Mouse (Mus musculus) lung, postnatal 14 days (tissue): ENCODE data around the gene Rubcnl.

Source experiments
- DNase-seq: peaks from one replicate; pipeline ENCODE4 v3.0.0; 2021

Rubcnl gene

GRCm38 (mm10) chr14:75015856-75016714, at the start of gene Rubcnl:
Gene Rubcnl (plus strand): TSS chr14:75016027.
- peak; percentile 82 for DNase-seq

DNA sequence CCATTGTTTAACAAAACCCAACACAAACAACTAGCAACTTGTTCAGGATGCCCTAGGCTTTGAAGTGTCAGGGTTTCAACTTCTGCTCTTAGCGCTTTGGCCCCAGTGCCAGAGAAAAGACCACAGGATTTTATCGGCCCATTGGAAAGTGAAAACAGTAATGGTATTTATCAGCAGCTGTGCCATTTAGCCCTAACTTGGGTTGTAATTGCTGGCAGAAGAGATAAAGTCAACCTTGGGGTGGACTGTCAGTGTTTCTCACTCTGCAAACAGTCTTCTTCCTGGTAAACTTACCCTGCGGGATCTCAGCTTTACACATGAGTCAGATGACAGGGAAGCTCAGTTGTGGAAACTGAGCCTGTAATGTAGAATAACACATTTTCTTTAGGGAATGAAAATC, 43.6 kb upstream of the Rubcnl start:
- no peak for DNase-seq

GRCm38 (mm10) chr14:74972687-74973086, 43.1 kb upstream of the Rubcnl start:
- no peak for DNase-seq

DNA sequence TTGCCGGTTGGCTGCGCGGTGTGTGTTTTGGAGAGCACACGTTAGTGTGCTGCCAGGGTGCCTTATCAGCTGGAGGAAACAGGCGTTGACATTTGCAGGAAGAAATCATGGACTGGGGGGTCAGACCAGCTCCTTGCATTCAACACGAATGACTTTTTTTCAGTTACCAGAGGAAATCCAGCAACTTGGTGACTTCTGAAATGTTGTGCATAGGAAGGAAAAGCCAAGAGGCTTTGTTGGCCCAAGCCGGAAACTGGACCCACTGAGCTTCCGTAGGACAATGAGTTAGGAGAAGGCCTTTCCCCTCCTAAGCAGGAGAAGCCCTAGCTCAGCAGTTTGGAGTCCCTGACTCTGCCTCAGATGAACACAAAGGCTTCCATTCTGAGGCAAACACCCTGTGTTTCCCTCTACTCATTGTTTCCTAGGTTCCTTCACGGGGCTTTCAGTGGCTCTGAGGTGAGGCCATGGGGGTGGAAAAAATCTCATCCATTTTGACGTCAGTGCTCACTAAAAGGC, 41.6 kb upstream of the Rubcnl start:
- DNase-seq, result no peak

DNA sequence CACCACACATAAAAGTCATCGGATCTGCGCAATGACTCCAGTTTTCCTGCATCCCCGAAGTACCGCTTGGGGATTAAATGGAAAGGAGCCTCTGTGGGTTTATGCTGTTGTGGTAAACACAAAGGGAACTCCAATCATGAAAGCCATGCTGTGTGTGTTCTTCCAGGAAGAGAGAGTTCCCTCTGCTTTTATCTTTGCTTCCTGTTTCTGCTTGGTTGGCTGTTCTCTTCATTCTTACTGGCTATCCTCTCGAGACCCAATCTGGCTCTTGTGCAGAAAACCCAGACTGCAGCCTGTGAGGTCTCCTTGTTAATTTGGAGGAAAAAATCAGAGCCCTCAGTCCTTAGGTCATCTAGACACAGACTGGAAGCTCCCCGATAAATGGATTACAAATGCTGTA, 38.9 kb upstream of the Rubcnl start:
- no peak for DNase-seq

GRCm38 (mm10) chr14:74981016-74981415, 34.8 kb upstream of the Rubcnl start:
- no peak for DNase-seq

- DNase-seq, result no peak
Measured at GRCm38 (mm10) chr14:74983079-74983478, 32.7 kb upstream of the Rubcnl start.

- DNase-seq, result no peak
Measured at GRCm38 (mm10) chr14:74984817-74985391, 30.9 kb upstream of the Rubcnl start.

GRCm38 (mm10) chr14:74985658-74986057, 30.2 kb upstream of the Rubcnl start:
- DNase-seq, result no peak

DNA sequence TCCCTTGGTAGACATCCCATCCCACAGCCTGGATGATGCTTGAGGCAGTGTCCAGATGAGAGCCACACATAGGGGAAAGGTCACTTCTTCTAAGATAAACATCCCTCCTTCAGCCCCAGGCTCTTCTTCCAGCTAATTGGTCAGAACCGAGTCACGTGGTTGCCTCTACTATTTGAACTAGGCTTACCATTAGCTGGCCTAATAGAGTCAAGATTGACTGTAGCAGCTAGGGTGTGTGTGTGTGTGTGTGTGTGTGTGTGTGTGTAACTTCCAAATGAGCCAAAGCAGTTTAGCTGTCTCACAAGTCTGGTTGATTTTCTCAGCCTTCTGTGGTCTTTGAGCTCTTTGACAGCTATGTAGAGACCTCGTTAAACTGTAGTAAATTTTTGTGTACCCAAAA, 29.3 kb upstream of the Rubcnl start:
- no peak for DNase-seq

DNA sequence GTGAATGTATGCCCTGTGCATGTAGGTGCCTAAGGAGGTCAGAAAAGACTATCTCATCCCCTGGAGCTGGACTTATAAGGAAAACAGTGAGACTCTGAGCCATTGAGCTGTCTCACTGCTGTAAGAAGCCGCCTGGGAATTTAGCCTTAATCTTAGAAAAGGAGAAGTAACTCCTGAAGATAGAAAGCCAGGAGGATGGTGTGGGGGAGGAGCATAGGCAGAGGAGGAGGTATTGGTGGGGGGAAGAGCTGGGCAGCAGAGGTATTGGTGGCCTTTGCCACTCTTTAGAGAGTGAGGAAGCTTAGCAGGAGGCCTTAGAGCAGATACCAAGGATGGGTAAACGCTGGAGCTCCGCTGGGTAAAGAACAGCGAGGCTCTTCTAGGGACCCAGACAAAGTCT, 26.5 kb upstream of the Rubcnl start:
- no peak for DNase-seq

DNA sequence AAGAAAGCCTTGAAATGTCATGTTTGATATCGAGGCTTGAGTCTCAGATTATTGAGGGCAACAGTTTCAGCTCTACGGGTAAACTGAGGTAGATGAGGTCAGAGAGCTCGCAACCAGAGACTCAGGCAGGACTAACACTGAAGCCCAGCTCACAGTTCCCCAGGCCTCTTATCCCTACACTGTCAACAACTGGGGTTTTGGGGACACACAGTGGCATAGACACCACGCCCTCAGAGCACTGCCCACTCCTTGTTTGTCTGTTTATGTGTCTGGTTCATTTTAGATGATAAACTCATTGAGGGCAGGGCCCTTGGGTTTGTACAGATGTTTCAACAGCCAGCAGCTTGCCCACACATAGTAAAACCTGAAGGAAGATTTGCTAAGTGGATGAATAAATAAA, 25.9 kb upstream of the Rubcnl start:
- no peak for DNase-seq

- peak; percentile 18 for DNase-seq
Measured at GRCm38 (mm10) chr14:74990504-74990903, 25.3 kb upstream of the Rubcnl start.

DNA sequence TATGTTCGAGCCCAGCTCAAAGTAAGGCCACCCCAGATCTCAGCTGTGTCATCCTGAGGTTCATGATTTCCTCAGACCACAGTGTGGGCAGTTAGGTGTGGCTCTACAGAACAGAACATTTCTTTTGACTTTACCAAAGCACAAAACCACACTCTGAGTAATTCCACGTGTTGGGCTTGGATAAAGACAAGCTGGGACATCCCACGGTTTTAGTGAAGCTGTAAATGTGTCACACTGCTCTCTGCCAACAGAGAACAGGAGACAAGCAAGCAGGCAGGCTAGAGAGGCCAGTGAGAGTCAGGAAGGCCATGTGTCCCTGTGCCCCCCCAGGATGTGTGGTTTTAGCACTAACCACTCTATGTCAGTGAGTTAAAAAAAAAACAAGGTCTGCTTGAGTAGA, 19.3 kb upstream of the Rubcnl start:
- DNase-seq, result no peak

DNA sequence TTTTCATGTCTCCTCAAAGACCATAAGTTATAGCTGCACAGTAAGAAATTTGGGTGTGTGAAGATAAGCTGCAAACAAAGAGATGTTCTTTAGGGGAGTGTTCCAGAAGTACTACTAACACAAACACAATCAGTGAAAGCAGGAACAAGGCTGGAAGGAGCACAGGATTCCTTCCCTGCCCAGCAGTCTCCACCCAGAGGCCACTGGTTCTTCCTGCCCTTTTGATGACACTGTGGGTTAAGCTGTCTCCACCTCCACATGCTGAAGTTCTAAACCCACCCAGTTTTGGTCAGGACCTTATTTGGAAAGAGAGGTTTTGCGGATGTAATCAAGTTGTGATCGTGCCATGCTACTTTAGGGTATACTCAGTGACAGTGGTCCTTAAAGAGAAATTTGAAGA, 18.8 kb upstream of the Rubcnl start:
- DNase-seq, result no peak

DNA sequence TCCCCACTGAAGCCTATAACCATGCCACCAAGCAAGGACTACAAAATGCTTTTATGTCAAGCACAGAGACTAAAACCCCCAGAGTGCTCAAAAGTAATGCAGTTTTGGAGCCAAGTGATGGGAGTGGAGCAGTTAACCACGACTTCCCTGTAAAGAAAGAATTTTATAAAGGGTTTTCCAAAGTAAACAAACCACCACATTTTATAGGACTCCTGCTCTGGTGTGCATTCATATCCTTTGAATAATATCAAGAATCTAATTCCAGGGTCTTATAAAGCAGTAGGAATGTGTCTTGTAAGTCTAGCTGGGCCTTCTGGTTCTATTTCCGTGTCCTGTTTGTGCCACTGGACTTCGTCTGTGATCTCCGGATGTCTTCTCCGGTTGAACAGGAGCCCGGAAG, 14.5 kb upstream of the Rubcnl start:
- no peak for DNase-seq

- DNase-seq, result no peak
Measured at GRCm38 (mm10) chr14:75003356-75003755, 12.5 kb upstream of the Rubcnl start.

DNA sequence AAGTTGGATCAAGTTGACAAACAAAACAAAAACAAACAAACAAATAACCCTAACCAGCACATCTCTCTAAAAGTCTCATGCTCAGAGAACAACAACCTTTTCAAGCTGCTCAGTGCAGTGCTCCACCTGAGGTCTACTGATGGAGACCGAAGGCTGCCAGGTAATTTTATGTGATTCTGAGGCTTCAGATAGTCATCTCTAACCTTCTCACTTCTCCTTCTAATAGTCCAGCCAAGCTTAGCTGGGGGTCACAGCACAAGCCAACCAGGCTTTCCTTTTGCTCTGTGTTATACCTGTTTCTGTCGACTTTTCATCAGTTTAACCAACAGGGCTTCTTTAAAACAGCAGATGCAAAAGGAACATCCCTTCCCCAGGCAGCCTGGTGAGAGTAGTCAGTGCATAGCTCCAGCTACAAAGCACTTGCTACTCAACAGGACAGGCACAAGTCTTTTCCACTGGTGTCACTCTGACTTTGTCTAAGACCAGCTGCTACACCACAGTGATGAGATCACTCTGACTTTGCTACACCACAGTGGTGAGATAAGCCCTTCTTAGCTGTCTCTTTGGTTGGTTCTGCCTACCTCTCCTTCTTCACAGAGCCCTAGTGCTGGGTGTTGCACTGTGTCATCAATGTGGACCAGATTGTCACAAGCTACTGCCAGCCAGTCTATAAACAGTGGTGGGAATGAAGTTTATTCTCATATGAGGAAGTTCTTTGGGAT, 10.2 kb upstream of the Rubcnl start:
- DNase-seq, result no peak

- DNase-seq, result no peak
Measured at GRCm38 (mm10) chr14:75010346-75010745, 5.5 kb upstream of the Rubcnl start.

DNA sequence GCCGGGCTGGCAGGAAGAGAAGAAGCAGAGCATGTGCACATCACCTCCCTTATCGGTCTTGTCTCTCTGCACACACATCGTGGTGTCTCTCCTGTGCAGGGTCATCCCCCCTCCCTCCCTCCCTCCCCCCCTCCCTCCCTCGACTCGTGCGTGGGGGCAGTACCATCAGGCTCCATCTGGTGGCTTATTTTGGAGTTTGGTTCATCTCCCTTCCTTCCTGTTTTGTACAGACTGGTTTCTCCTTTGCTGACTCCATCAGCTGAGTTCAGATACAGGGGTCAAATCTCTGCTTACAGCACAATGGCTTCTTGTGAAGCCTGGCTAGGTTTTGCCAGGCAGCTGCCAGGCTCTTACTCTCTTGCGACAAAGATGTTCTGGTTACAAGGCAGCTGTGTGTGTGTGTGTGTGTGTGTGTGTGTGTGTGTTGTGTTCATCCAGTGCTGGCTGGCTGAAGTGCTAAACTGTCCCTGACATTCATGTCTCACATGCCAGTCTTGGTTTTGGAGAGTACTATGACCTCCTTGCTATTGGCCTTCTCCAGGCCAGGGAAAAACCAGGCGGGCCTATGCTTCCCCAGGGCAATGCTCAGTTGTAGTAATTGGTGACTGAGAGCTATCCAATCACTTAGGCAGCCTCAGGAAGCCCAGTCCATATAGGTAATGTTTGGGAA, 4.7 kb upstream of the Rubcnl start:
- DNase-seq, result peak; percentile 21

- DNase-seq, result no peak
Measured at GRCm38 (mm10) chr14:75016715-75017020, 841 bp downstream of the Rubcnl start.

DNA sequence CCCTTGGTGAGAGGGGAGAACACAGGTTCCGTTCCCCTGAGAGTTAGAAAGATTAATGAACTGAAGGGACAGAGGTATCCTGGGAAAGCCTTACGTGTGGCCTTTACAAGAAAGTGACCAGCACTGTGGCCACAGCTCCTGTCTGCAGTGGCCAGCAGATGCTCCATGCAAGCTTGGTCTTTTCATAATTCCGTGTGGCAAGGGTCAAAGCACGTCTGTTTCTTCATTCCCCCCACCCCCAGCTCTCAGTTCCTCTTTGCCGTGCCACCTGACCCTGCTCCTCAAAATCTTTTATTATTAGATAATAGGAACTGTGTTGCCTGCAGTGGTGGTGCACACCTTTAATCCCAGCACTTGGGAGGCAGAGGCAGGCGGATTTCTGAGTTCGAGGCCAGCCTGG, 1.4 kb downstream of the Rubcnl start:
- DNase-seq, result no peak
